Mouse (Mus musculus) embryonic facial prominence, embryonic 14.5 days (tissue): ENCODE results near the gene Zdhhc18. TPM values are rescaled to one million over a fixed set of nuclear protein-coding genes. Genes with fewer than 3 reads are reported as not detected.

Source experiments
- ATAC-seq: fragments of 200-750 bp; cut with Nextera tagmentation; 2 replicates; pipeline ENCODE4 v1.8.0; 2017; ENCODE audit warnings: low read depth, moderate number of reproducible peaks, moderate TSS enrichment
- DNase-seq: peaks from one replicate; pipeline ENCODE4 v3.0.0-alpha.2; 2015; ENCODE audit warnings: low spot score
- H3K27ac ChIP-seq: fragments of 300-500 bp; sonication (generic); replicated peaks from 2 replicates; pipeline ENCODE4 v1.5.1; 2014; ENCODE audit warnings: low read depth, mild to moderate bottlenecking, low read length, moderate library complexity
- H3K27me3 ChIP-seq: fragments of 300-500 bp; sonication (generic); replicated peaks from 2 replicates; pipeline ENCODE4 v1.6.1; 2014; ENCODE audit warnings: low read length; ENCODE audit not compliant: control insufficient read depth, insufficient read depth
- H3K36me3 ChIP-seq: fragments of 300-500 bp; sonication (generic); 2 replicates; pipeline ENCODE4 v1.6.1; 2014; ENCODE audit warnings: low read length, mixed read lengths; ENCODE audit not compliant: control insufficient read depth, insufficient read depth
- H3K4me1 ChIP-seq: fragments of 300-500 bp; sonication (generic); 2 replicates; pipeline ENCODE4 v1.6.1; 2014; ENCODE audit warnings: antibody characterized with exemption, low read length; ENCODE audit not compliant: control insufficient read depth, insufficient read depth
- H3K4me2 ChIP-seq: fragments of 300-500 bp; sonication (generic); 2 replicates; pipeline ENCODE4 v1.6.1; 2014; ENCODE audit warnings: low read depth, mild to moderate bottlenecking, low read length, moderate library complexity, mixed read lengths
- H3K4me3 ChIP-seq: fragments of 300-500 bp; sonication (generic); 2 replicates; pipeline ENCODE4 v1.5.1; 2014; ENCODE audit warnings: low read depth, mild to moderate bottlenecking, low read length
- H3K9ac ChIP-seq: fragments of 300-500 bp; sonication (generic); 2 replicates; pipeline ENCODE4 v1.6.1; 2014; ENCODE audit warnings: low read depth, mild to moderate bottlenecking, low read length, moderate library complexity, mixed read lengths
- H3K9me3 ChIP-seq: fragments of 300-500 bp; sonication (generic); 2 replicates; pipeline ENCODE4 v1.6.1; 2016; ENCODE audit warnings: low read length; ENCODE audit not compliant: control insufficient read depth
- WGBS: fragments of 180-500 bp; shearing (Covaris S2); extraction: QIAGEN DNeasy Blood & Tissue Kit; methylation state at CpG from one replicate; pipeline ENCODE4 v1.1.7; 2014; 5-methylcytosine and 5-hydroxymethylcytosine counted together
- polyA plus RNA-seq: library from polyadenylated mRNA; unstranded; fragments of >200 nt; fragmentation: Nextera tagmentation; extraction: Ambion mirVana; gene quantifications from 2 replicates; pipeline ENCODE4 v1.2.1, GENCODE M21; 2014

The Zdhhc18 gene
- polyA plus RNA-seq, 1 experiment from 2014 or later: 2.1 TPM

- H3K4me3 ChIP-seq: peak overlapping the region; percentile 55
- peak overlapping the region; percentile 83 for H3K4me2 ChIP-seq
- peak overlapping the region; percentile 63 for H3K9ac ChIP-seq
- H3K36me3 ChIP-seq: peaks cover 8% of the 10 kb centered on the region; the same call in 1 of the 2 replicates
- peak; percentile 96 for DNase-seq
- H3K4me1 ChIP-seq: peaks cover 7% of the 10 kb centered on the region; the same call in 1 of the 2 replicates
- H3K27me3 ChIP-seq: peaks cover 37% of the 10 kb centered on the region
- peak overlapping the region; percentile 70 for H3K27ac ChIP-seq
- no peaks in the 10 kb centered on the region for H3K9me3 ChIP-seq
- WGBS: under 1% methylated on average over 32 of the region's 50 CpGs
- peak; percentile 96 for ATAC-seq
These were observed 50.3 kb downstream of the Zdhhc18 start for GRCm38 (mm10) chr4:133599571-133600073.

GRCm38 (mm10) chr4:133599116-133599515, 50.8 kb downstream of the Zdhhc18 start:
- Histone ChIP-seq H3K9ac (peak overlapping the region; percentile 63), H3K4me2 (peak overlapping the region; percentile 83), H3K27ac (peak overlapping the region; percentile 70), H3K4me3 (peak overlapping the region; percentile 55), H3K9me3 (no peaks in the 10 kb centered on the region), H3K36me3 (peaks cover 6% of the 10 kb centered on the region; the same call in 1 of the 2 replicates), H3K4me1 (peaks cover 7% of the 10 kb centered on the region; the same call in 1 of the 2 replicates), H3K27me3 (peaks cover 37% of the 10 kb centered on the region)
- WGBS: 29% methylated on average over 7 of the region's 7 CpGs
- no peak for DNase-seq
- no peak for ATAC-seq

DNA sequence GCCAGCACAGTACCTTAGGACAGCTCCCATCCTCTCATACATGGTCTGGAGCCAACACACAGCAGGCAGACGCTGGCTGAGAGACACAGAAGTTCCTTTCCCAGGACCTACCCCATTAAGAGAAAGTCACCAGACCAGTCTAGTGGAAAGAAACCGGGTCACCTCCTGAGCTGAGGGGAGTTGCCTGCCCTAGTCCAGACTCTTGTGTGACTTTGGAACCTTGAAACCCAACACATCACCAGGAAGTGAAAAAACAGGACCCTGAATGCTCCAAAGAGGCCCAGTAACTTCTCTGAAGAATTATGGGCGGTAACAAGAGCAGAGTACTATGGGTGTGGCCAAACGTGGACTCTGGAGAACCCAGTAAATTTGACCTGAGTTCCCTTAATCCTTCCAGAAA, 51.3 kb downstream of the Zdhhc18 start:
- no peaks in the 10 kb centered on the region for H3K9me3 ChIP-seq
- no peak overlapping the region for H3K9ac ChIP-seq
- 0 out of 2 replicates have a peak, but pooled peaks cover 1% of the 10 kb centered on the region for H3K36me3 ChIP-seq
- 0 out of 2 replicates have a peak overlapping the region, but pooled peaks have one; percentile 83 for H3K4me2 ChIP-seq
- peak overlapping the region; percentile 70 for H3K27ac ChIP-seq
- peak overlapping the region; percentile 55; the same call in 1 of the 2 replicates for H3K4me3 ChIP-seq
- peaks cover 37% of the 10 kb centered on the region for H3K27me3 ChIP-seq
- DNase-seq (peak; percentile 41), ATAC-seq (no peak)
- peaks cover 7% of the 10 kb centered on the region; the same call in 1 of the 2 replicates for H3K4me1 ChIP-seq
- WGBS: 41% methylated on average over 4 of the region's 4 CpGs

DNA sequence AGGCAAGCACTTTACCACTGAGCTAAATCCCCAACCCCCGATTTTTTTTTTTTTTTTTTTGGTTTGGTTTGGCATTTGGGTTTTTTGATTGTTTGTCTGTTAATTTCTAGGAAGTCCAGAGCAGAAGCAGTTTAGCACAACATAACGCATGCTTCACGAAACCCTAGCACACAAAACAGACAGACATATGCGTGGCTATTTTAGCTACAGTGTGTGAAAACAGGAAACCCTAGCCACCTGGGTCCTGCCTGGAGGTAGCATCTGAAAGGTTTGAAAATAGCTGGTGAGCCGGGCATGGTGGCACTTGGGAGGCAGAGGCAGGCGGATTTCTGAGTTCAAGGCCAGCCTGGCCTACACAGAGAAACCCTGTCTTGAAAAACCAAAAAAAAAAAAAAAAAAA, 53.9 kb downstream of the Zdhhc18 start:
- WGBS: 69% methylated on average over 6 of the region's 6 CpGs
- no peak for ATAC-seq
- no peak overlapping the region for H3K4me2 ChIP-seq
- H3K36me3 ChIP-seq: peaks cover 11% of the 10 kb centered on the region
- no peaks in the 10 kb centered on the region for H3K9me3 ChIP-seq
- DNase-seq: no peak
- H3K9ac ChIP-seq: no peak overlapping the region
- peaks cover 24% of the 10 kb centered on the region for H3K27me3 ChIP-seq
- H3K4me1 ChIP-seq: peaks cover 7% of the 10 kb centered on the region; the same call in 1 of the 2 replicates
- H3K27ac ChIP-seq: peak overlapping the region; percentile 44; the same call in 1 of the 2 replicates
- no peak overlapping the region for H3K4me3 ChIP-seq

DNA sequence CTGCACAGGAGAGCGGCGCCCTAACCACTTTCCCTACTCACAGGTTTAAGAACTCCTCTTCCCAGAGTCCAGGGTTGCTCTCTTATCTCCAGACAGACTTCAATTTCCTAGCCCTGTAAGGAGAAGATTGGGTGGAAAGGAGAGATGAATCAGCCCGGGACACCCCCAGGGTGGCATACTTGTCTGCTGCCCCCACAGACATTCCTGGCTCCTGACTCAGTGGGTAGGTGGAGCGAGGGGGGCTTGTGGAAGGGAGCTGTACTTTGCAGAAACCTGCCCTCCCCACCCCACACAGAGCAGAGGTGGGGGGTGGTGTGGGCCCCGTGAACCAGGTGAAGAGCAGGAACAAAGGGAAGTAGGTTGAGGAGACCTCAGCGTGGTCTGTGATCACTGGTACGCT, 54.4 kb downstream of the Zdhhc18 start:
- no peak overlapping the region for H3K4me2 ChIP-seq
- H3K27me3 ChIP-seq: peaks cover 23% of the 10 kb centered on the region
- peaks cover 16% of the 10 kb centered on the region for H3K36me3 ChIP-seq
- H3K9me3 ChIP-seq: no peaks in the 10 kb centered on the region
- ATAC-seq (no peak), DNase-seq (peak; percentile 56)
- H3K4me1 ChIP-seq: peaks cover 7% of the 10 kb centered on the region; the same call in 1 of the 2 replicates
- H3K27ac ChIP-seq: peak overlapping the region; percentile 44; the same call in 1 of the 2 replicates
- H3K4me3 ChIP-seq: no peak overlapping the region
- 61% methylated on average over 7 of the region's 7 CpGs for WGBS
- no peak overlapping the region for H3K9ac ChIP-seq

DNA sequence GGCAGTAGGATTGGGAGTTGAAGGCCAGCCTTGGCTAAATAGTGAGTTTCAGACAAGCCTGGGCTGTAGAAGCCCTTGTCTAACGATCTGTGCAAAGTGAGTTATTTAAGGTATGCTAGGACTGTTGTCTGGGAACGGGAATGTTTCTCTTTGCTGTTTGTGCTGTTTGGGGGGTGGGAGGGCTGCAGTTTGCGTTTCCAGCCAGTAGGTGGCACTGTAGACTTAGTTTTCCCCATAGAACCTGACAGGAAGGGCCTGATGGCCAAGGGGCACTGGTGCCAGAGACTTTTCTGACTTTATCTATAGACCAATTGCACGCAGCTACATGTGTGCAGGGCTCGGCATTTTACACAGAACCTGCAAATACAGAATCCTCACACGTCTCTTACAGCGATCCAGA, 57.4 kb downstream of the Zdhhc18 start:
- Histone ChIP-seq H3K9ac (no peak overlapping the region), H3K4me2 (no peak overlapping the region), H3K4me1 (no peaks in the 10 kb centered on the region), H3K27ac (no peak overlapping the region), H3K27me3 (no peaks in the 10 kb centered on the region), H3K4me3 (no peak overlapping the region), H3K9me3 (no peaks in the 10 kb centered on the region), H3K36me3 (peaks cover 44% of the 10 kb centered on the region)
- peak; percentile 26; the same call in 1 of the 2 replicates for ATAC-seq
- DNase-seq: peak; percentile 65
- WGBS: 28% methylated on average over 7 of the region's 7 CpGs

DNA sequence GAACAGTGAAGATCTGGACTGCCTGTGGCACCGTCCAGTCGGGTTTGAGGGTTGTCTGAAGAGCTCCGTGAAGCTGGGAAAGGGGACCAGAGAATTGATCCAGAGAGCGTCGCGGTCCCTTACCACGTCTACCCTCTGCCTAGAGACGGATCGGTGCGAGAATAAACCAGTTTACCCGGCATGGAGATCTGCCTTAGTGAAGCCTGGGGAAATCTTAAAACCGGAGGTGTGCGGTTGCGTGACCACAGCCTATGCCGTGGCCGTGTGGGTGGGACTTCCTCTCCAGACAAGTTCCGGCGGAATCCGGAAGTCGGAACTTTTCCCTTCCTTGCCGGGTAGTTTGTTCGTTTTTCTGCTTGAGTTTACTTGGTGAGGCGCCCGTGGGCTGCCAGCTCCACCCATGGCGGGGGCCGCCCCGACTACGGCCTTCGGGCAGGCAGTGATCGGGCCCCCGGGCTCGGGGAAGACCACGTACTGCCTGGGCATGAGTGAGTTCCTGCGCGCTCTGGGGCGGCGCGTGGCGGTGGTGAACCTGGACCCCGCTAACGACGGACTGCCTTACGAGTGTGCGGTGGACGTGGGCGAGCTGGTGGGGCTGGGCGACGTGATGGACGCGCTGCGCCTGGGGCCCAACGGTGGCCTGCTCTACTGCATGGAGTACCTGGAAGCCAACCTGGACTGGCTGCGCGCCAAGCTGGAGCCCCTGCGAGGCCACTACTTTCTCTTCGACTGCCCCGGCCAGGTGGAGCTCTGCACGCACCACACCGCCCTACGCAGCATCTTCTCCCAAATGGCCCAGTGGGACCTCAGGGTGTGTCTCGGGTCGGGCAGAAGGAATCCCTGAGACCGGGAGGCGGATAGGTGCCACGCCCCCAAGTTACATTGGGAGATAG, 65.6 kb downstream of the Zdhhc18 start, which contains the start of gene Gpn2:
Gene Gpn2 (plus strand): TSS at position 304 of the 893 bp plus-strand sequence.
- Histone ChIP-seq H3K4me3 (peak within 1 kb of the TSS; percentile 80), H3K27me3 (no peaks in the 10 kb centered on the region), H3K27ac (peak within 1 kb of the TSS; percentile 86), H3K36me3 (peaks cover 49% of the 10 kb centered on the region), H3K9me3 (no peaks in the 10 kb centered on the region), H3K9ac (peak within 1 kb of the TSS; percentile 84), H3K4me2 (peak within 1 kb of the TSS; percentile 97), H3K4me1 (no peaks in the 10 kb centered on the region)
- 3% methylated on average over 42 of the region's 65 CpGs for WGBS
- ATAC-seq: peak; percentile 92
- DNase-seq: peak; percentile 95

DNA sequence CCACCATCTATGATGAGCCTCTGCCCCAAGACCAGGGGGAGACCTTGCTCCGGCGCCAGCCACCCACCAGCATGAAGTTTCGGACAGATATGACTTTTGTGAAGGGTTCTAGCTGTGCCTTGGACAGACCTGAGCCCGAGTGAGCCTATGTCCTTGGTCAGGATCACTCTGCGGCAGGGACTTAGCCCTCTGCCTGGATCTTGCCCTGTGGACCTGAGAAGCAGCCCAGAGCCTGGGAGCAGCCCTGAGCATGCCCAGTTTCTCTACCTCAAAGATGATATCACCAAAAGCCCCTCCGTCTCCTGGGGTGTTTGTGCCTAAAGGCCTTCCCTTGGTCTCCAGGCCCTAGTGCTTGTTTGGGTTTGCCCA, 66.3 kb downstream of the Zdhhc18 start:
- DNase-seq (no peak), ATAC-seq (0 out of 2 replicates have a peak, but pooled peaks have one; percentile 15)
- Histone ChIP-seq H3K36me3 (peaks cover 50% of the 10 kb centered on the region), H3K27ac (peak overlapping the region; percentile 86), H3K4me1 (no peaks in the 10 kb centered on the region), H3K4me2 (peak overlapping the region; percentile 97), H3K4me3 (peak overlapping the region; percentile 80), H3K27me3 (no peaks in the 10 kb centered on the region), H3K9me3 (no peaks in the 10 kb centered on the region), H3K9ac (peak overlapping the region; percentile 84)
- 63% methylated on average over 6 of the region's 6 CpGs for WGBS
